Mouse (Mus musculus): ENCODE measurements at regions not wholly inside any gene's neighbourhood (a gene's known extent, or its start where the extent isn't known, plus 50 kb on each side); places are given as distances from the start of the nearest gene placed in this dataset.

DNA sequence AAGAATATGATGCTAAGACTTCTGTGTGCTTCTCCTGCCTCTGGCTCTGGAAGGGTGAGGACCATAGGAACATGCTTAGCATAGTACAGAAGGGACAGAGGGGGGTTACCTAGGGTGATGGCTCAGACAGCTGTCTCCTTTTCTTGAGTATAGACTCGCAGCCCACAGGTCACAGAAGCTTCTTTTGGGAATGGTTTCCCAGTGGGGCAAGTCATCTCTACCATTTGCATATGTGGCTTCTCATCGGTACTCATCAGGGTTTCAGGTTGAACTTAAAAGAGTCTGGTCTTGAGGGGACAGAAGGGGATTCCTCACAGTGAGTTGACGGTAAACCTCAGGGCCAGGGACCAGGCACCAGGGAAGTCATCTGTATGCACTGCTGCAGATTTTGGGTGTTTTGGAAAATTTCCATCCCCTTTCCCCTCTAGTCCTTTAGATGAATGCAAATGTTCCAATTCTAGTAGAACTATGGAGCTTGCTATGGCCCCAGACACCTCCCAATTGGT lies 223.4 kb upstream of the Id2 start:
- WGBS = 88% methylated on average over 3 of the region's 3 CpGs
- Histone ChIP-seq H3K27ac (ENCODE audit: low read depth, low read length) (no peak overlapping the region), H3K9ac (replicated peaks; ENCODE audit: low read length, poor library complexity, severe bottlenecking) (no peak overlapping the region), H3K4me2 (ENCODE audit: low read depth, low read length, poor library complexity, severe bottlenecking) (no peak overlapping the region), H3K36me3 (ENCODE audit: insufficient read depth, low read length) (no peaks in the 10 kb centered on the region), H3K27me3 (ENCODE audit: insufficient read depth, low read length) (no peaks in the 10 kb centered on the region), H3K9me3 (ENCODE audit: low read length) (no peaks in the 10 kb centered on the region), H3K4me1 (ENCODE audit: insufficient read depth, low read length) (no peaks in the 10 kb centered on the region), H3K4me3 (ENCODE audit: low read depth, low read length) (no peak overlapping the region)
- DNase-seq (ENCODE audit: low spot score) (no peak), ATAC-seq (ENCODE audit: low FRiP score) (no peak)
- no peak for TF ChIP-seq CTCF (IDR thresholded peaks at IDR 0.05)

- no peak for ATAC-seq (ENCODE audit: low FRiP score)
- H3K9me3 ChIP-seq (ENCODE audit: low read length) = no peaks in the 10 kb centered on the region
- no peak for TF ChIP-seq CTCF (IDR thresholded peaks at IDR 0.05)
Observed at GRCm38 (mm10) chr12:25319846-25320245, 222.9 kb upstream of the Id2 start.

GRCm38 (mm10) chr12:25318072-25318671 lies 221.2 kb upstream of the Id2 start:
- H3K4me1 ChIP-seq (ENCODE audit: insufficient read depth, low read length) = no peaks in the 10 kb centered on the region
- no peaks in the 10 kb centered on the region for H3K9me3 ChIP-seq (ENCODE audit: low read length)
- no peak overlapping the region for H3K4me2 ChIP-seq (ENCODE audit: low read depth, low read length, poor library complexity, severe bottlenecking)
- no peak overlapping the region for H3K4me3 ChIP-seq (ENCODE audit: low read depth, low read length)
- no peak overlapping the region for H3K27ac ChIP-seq (ENCODE audit: low read depth, low read length)
- ATAC-seq (ENCODE audit: low FRiP score) (no peak), DNase-seq (ENCODE audit: low spot score) (no peak)
- TF ChIP-seq CTCF (IDR thresholded peaks at IDR 0.05) = no peak
- no peaks in the 10 kb centered on the region for H3K36me3 ChIP-seq (ENCODE audit: insufficient read depth, low read length)
- H3K27me3 ChIP-seq (ENCODE audit: insufficient read depth, low read length) = no peaks in the 10 kb centered on the region
- WGBS = 77% methylated on average over 4 of the region's 4 CpGs
- H3K9ac ChIP-seq (replicated peaks; ENCODE audit: low read length, poor library complexity, severe bottlenecking) = no peak overlapping the region

More at GRCm38 (mm10) chr12:25319846-25320245, 222.9 kb upstream of the Id2 start:
- H3K4me2 ChIP-seq (ENCODE audit: low read depth, low read length, poor library complexity, severe bottlenecking) = no peak overlapping the region
- no peak overlapping the region for H3K4me3 ChIP-seq (ENCODE audit: low read depth, low read length)
- no peaks in the 10 kb centered on the region for H3K27me3 ChIP-seq (ENCODE audit: insufficient read depth, low read length)
- H3K9ac ChIP-seq (replicated peaks; ENCODE audit: low read length, poor library complexity, severe bottlenecking) = no peak overlapping the region
- no peaks in the 10 kb centered on the region for H3K4me1 ChIP-seq (ENCODE audit: insufficient read depth, low read length)
- WGBS = 93% methylated on average over 2 of the region's 2 CpGs
- DNase-seq (ENCODE audit: low spot score) = no peak
- H3K36me3 ChIP-seq (ENCODE audit: insufficient read depth, low read length) = no peaks in the 10 kb centered on the region
- H3K27ac ChIP-seq (ENCODE audit: low read depth, low read length) = no peak overlapping the region

DNA sequence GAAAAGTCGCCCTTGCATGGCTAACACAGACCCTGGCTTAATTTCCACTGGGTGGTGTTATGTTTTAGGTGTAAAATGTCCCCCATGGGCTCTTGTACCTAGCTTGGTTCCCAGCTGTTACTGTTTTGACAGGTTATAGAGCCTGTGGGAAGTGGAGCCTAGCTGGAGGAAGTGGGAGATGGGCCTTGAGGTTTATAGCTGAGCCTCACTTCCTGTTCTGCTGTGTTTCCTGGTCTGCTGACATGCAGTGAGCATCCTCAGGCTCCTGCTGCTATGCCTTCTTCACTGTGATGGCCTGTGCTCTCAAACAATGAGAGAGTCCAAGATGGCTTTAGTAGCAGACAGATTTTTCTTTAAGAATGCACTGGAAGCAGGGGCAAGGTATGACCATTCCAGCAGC lies 219.0 kb upstream of the Id2 start:
- WGBS = 79% methylated on average over 1 of the region's 1 CpGs
- no peak for DNase-seq (ENCODE audit: low spot score)

GRCm38 (mm10) chr12:25313212-25313611 lies 216.3 kb upstream of the Id2 start:
- Histone ChIP-seq H3K27ac (ENCODE audit: low read depth, low read length) (no peak overlapping the region), H3K4me3 (ENCODE audit: low read depth, low read length) (no peak overlapping the region), H3K9ac (replicated peaks; ENCODE audit: low read length, poor library complexity, severe bottlenecking) (no peak overlapping the region), H3K27me3 (ENCODE audit: insufficient read depth, low read length) (no peaks in the 10 kb centered on the region), H3K4me2 (ENCODE audit: low read depth, low read length, poor library complexity, severe bottlenecking) (no peak overlapping the region), H3K36me3 (ENCODE audit: insufficient read depth, low read length) (no peaks in the 10 kb centered on the region), H3K9me3 (ENCODE audit: low read length) (no peaks in the 10 kb centered on the region), H3K4me1 (ENCODE audit: insufficient read depth, low read length) (no peaks in the 10 kb centered on the region)
- no peak for DNase-seq (ENCODE audit: low spot score)
- ATAC-seq (ENCODE audit: low FRiP score) = no peak
- no peak for TF ChIP-seq CTCF (IDR thresholded peaks at IDR 0.05)

More for the DNA sequence above, 219.0 kb upstream of the Id2 start:
- Histone ChIP-seq H3K36me3 (ENCODE audit: insufficient read depth, low read length) (no peaks in the 10 kb centered on the region), H3K9ac (replicated peaks; ENCODE audit: low read length, poor library complexity, severe bottlenecking) (no peak overlapping the region), H3K9me3 (ENCODE audit: low read length) (no peaks in the 10 kb centered on the region), H3K27ac (ENCODE audit: low read depth, low read length) (no peak overlapping the region), H3K4me3 (ENCODE audit: low read depth, low read length) (no peak overlapping the region), H3K27me3 (ENCODE audit: insufficient read depth, low read length) (no peaks in the 10 kb centered on the region), H3K4me2 (ENCODE audit: low read depth, low read length, poor library complexity, severe bottlenecking) (no peak overlapping the region), H3K4me1 (ENCODE audit: insufficient read depth, low read length) (no peaks in the 10 kb centered on the region)
- TF ChIP-seq CTCF (IDR thresholded peaks at IDR 0.05) = no peak
- ATAC-seq (ENCODE audit: low FRiP score) = no peak

DNA sequence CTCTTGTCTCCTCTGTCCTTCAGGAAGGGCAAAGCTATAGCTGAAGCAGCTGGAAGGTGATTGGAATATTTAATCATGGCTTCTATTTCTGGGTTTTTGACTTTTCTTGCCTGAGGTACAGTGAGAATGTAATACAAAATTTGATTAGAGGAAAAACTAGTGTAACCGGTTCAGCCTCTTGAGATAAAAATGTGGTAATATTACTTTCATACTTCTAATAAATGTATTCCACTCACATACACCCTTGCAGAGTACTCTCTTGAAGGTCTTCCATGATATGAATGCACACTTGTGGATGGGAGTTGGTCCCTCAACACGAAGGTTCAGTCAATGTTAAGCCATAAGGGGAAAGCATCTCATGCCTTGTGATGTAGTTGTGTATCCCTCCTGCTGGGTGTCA lies 215.4 kb upstream of the Id2 start:
- Histone ChIP-seq H3K27me3 (ENCODE audit: insufficient read depth, low read length) (no peaks in the 10 kb centered on the region), H3K4me1 (ENCODE audit: insufficient read depth, low read length) (no peaks in the 10 kb centered on the region), H3K36me3 (ENCODE audit: insufficient read depth, low read length) (no peaks in the 10 kb centered on the region), H3K9ac (replicated peaks; ENCODE audit: low read length, poor library complexity, severe bottlenecking) (no peak overlapping the region), H3K9me3 (ENCODE audit: low read length) (no peaks in the 10 kb centered on the region), H3K4me3 (ENCODE audit: low read depth, low read length) (no peak overlapping the region), H3K27ac (ENCODE audit: low read depth, low read length) (no peak overlapping the region), H3K4me2 (ENCODE audit: low read depth, low read length, poor library complexity, severe bottlenecking) (no peak overlapping the region)
- WGBS = 88% methylated on average over 2 of the region's 2 CpGs
- TF ChIP-seq CTCF (IDR thresholded peaks at IDR 0.05) = no peak
- DNase-seq (ENCODE audit: low spot score) (no peak), ATAC-seq (ENCODE audit: low FRiP score) (no peak)

Data from midbrain, postnatal 0 days (tissue).